Mouse (Mus musculus): ENCODE measurements around the gene Uprt.

GRCm38 (mm10) chrX:104482572-104483443 lies at the start of gene Uprt:
- TF ChIP-seq CTCF (IDR thresholded peaks at IDR 0.05; ENCODE audit: low read depth) (no peak), EP300 (IDR thresholded peaks at IDR 0.05; ENCODE audit: low read depth) (no peak)
